In the genomic region with DNA sequence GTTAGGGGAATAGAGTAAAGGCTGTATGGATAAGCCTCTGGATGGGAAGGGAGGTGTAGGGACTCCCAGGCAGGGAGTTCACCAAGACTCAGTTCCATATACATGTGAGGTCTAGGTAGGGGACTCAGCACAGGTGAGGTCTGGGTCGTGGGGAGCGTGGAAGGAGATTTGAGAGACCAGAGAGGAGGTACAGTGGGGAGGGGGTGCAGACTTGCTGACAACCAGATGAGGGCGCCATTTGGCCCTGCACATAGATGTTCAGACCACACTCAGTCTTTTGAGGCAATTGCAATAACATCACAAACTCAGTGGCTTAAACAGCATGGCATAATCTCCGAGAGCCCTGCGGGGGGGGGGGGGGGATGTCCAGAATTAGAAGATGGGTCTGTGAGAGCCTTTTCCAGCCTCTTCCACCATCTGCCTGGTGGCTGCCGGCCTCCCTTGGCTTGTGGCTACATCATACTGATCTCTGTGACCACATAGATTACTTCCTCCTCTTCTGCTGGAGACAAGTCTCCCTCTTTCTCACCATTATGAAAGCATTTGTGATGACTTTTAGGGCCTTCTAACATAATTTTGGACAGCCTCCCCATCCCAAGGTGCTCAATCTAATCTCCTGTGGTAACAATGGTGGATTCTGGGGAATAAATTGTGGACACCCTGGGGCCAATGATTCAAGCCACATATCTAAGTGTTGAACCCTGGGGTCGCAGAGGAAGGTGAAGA, we compare ENCODE assay signal across 10 mouse cellular contexts.
DNase-seq lines count a peak whose midpoint lies in the region; ATAC-seq and TF ChIP-seq lines count a peak whose summit lies in the region.
"Had no signal": no experiment of that assay in that cellular context is flagged by ENCODE, and none has a peak within 500 bp of the region (broad histone marks: within the 10 kb centered on the region; RNA-seq: fewer than 3 reads in every experiment).

No protein-coding gene starts in this region.

- no peak overlapping the region for H3K27ac ChIP-seq in forebrain, embryonic 11.5 days (ENCODE audit: low read depth, low read length)
- H3K27ac ChIP-seq in forebrain, embryonic 13.5 days = no peak overlapping the region
- no peak overlapping the region for H3K27ac ChIP-seq in layer of hippocampus, adult 2 months
- H3K27ac ChIP-seq: limb, embryonic 15.5 days had no signal

- H3K9ac ChIP-seq in forebrain, embryonic 11.5 days (ENCODE audit: low read length) = no peak overlapping the region; the same call in 1 of the 2 replicates
- no peak overlapping the region for H3K9ac ChIP-seq in forebrain, embryonic 13.5 days
- H3K9ac ChIP-seq: limb, embryonic 15.5 days had no signal

- H3K9me3 ChIP-seq in forebrain, embryonic 11.5 days (ENCODE audit: control insufficient read depth, low read length) = no peaks in the 10 kb centered on the region
- H3K9me3 ChIP-seq in forebrain, embryonic 13.5 days (replicated peaks) = no peaks in the 10 kb centered on the region
- H3K9me3 ChIP-seq: limb, embryonic 15.5 days had no signal

- no peaks in the 10 kb centered on the region for H3K36me3 ChIP-seq in forebrain, embryonic 11.5 days (ENCODE audit: control insufficient read depth, insufficient read depth, low read length)
- H3K36me3 ChIP-seq in forebrain, embryonic 13.5 days (ENCODE audit: poor library complexity, severe bottlenecking) = no peaks in the 10 kb centered on the region
- H3K36me3 ChIP-seq: limb, embryonic 15.5 days had no signal

- H3K4me1 ChIP-seq in forebrain, embryonic 11.5 days (replicated peaks; ENCODE audit: control insufficient read depth, insufficient read depth, low read length) = no peaks in the 10 kb centered on the region
- H3K4me1 ChIP-seq in forebrain, embryonic 13.5 days = no peaks in the 10 kb centered on the region

- 79% methylated on average over 7 of the region's 7 CpGs for WGBS in forebrain, embryonic 11.5 days
- WGBS in forebrain, embryonic 13.5 days = 66% methylated on average over 6 of the region's 7 CpGs

- TF ChIP-seq CTCF in layer of hippocampus, adult 2 months (conservative IDR thresholded peaks at IDR 0.05) = peak; percentile 67

- H3K4me3 ChIP-seq in forebrain, embryonic 11.5 days (ENCODE audit: low read depth, low read length) = no peak overlapping the region
- H3K4me3 ChIP-seq in forebrain, embryonic 13.5 days = no peak overlapping the region
- no peak overlapping the region for H3K4me3 ChIP-seq in layer of hippocampus, adult 2 months
- H3K4me3 ChIP-seq: erythroblast, embryonic 14.5 days; limb, embryonic 15.5 days had no signal

- no peak overlapping the region for H3K4me2 ChIP-seq in forebrain, embryonic 11.5 days (ENCODE audit: low read depth, low read length, severe bottlenecking)
- no peak overlapping the region for H3K4me2 ChIP-seq in forebrain, embryonic 13.5 days
- H3K4me2 ChIP-seq: limb, embryonic 15.5 days had no signal

- ATAC-seq in forebrain, embryonic 11.5 days (replicated peaks; ENCODE audit: low FRiP score) = no peak
- ATAC-seq in forebrain, embryonic 13.5 days = no peak

- DNase-seq in forebrain, embryonic 11.5 days (ENCODE audit: low spot score) = peak; percentile 42
- no peak for DNase-seq in layer of hippocampus, adult 2 months (ENCODE audit: low spot score in 2 of 2)
- DNase-seq in layer of hippocampus, postnatal 25 days (ENCODE audit: extremely low spot score in 1 of 2, low spot score in 1 of 2) = no peak
- peak; percentile 5 to 7 for DNase-seq in thymus, postnatal 36 days
- no peak for DNase-seq in thymus, postnatal 0 days (ENCODE audit: low spot score)
- DNase-seq in thymus, postnatal 4 days = peak; percentile 47
- no peak for DNase-seq in spleen, postnatal 4 days (ENCODE audit: low spot score in 2 of 2)

- no peaks in the 10 kb centered on the region for H3K27me3 ChIP-seq in forebrain, embryonic 11.5 days (ENCODE audit: control insufficient read depth, insufficient read depth, low read length)
- no peaks in the 10 kb centered on the region for H3K27me3 ChIP-seq in forebrain, embryonic 13.5 days
- H3K27me3 ChIP-seq: limb, embryonic 15.5 days had no signal

Comparison
In these comparisons a context has a peak if more than half of its experiments do, and no peak if none do; other contexts are left out.
1. DNase-seq: peak in forebrain, embryonic 11.5 days (single experiment), thymus, postnatal 36 days (2 of 2) and thymus, postnatal 4 days (single experiment); none in layer of hippocampus, adult 2 months (0 of 2), layer of hippocampus, postnatal 25 days (0 of 2), thymus, postnatal 0 days (single experiment) and spleen, postnatal 4 days (0 of 2).